Mouse (Mus musculus): Measurements from ENCODE around the gene Fam222b.

Fam222b gene

DNA sequence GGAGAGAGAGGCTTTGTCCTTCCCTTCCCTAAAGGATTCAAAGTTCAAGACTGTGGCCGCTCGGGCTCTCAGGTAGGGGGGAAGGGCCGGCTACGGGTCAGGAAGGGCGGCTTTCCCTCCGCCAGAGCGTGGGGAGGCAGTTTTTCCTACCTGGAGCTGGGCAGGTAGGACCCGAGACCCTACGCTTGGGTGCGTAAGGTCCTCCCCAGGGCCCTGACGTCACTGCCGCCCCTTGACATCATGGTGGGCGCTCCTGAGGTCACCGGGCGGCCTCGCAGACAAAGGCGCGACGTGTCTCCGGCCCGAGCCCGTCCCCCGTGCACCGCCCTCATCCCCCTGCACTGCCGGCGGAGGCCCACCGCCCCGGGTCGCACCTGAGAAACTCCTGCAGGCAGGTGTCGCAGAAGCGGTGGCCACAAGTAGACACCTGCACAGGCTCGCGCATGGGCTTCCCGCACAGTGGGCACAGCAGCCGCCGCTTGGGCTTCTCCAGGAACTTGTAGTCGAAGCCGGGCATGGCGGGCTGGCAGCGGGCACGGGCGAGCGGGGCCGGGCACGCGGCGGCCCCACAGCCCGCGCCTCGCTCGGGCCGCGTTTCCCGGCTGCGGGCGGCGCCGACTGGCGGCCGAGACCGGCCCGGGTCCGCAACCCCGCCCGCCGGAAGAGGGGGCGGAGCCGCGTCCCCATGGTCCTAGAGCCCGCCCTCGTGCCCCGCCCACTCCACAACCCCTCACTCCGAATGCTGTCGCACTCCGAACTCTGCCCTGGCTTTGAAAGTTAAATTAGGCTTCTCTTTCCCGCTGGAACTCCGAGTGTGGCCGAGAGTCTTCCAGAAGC is 70.7 kb downstream of the Fam222b start, which contains the start of gene Traf4:
Gene Traf4 (minus strand): TSS at position 666 of the 837 bp plus-strand sequence.
- DNase-seq (ENCODE audit: low spot score), result peak; percentile 85

DNA sequence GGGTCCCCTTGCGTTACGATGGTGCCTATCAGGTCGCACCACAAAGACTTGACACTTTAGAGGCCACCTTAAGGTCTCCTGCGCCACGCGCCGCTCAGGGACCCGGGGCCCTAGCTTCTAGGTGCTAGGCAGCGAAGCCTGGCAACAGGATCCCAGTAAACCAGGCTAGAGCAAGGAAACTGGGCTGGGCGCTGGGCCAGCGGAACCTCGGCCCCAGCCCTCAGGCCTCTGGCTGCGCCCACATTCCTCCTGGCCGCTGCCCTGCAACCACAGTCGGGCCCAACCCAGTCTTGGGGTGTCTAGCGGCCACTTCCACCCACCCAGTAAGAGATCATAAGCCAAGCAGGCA is 71.3 kb downstream of the Fam222b start:
- DNase-seq (ENCODE audit: low spot score), result peak; percentile 67

DNA sequence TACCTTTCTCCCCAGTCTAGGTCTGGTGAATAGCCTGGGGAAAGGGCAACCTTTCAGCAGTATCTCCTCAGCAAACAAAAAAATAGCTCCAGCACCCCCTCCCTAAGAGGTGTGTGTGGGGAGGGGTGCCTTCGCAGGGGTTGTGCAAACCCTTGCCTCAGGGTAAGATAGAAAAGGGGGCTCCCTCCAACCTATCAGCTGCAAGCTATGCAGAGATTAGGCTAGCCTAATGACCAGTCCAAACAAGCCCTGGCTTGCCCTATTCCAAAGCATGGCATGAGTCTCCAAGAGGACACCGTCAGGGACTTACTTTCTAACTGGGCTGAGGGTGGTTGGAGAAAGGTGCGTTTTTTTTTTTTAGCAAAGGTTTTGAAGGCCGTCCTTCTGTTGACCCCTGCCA is 71.7 kb downstream of the Fam222b start:
- DNase-seq (ENCODE audit: low spot score), result no peak

DNA sequence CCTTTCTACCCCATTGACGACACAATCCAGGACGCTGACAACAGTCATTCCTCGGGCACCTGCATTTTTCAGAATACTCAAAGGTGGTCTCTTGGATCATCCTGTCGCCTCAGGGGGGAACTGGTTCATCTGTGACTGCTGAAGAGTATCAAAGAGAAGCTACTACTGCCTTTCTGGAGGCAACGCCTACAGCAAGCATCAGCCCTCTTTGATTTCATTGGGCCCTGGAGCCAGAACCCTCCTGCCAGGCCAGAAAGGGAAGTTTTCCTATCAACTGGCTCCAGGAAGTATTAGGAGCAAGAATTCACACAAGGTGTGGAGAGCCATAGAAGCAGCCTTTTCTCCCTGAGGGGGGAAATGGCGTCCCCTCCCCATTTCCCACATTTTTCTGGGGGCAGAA is 72.2 kb downstream of the Fam222b start:
- no peak for DNase-seq (ENCODE audit: low spot score)

DNA sequence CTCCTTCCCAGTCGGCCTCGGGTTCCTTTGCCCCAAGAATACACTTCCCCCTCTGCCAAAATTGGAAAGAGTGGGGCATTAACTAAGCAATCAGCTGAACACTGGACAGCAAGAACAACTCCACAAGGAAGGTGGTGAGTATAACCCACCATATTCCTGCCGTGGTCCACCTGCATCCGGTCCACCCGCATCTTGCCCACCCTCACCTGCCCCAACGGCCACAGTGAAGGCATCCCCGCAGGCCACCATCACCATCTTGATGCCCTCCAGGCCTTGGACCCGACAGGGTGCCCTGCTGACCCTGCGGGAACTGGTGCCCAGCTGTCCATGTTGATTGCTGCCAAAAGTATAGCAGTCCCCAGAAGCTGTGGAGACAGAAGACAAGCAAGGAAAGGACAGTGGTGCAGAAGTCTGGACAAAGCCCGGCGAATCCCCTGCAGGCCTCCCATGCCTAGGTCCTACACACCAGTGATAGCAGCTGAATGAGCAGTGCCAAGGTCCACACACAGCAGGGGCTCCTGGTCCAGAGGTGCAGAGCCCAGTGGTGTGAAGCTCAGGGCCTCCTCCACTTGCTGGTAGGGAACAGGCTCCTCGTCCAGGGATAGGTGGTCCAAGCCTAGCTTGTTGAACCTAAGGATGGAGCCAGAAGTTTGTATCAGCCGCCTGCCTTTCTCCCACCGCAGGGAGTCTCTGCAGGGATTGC is 72.9 kb downstream of the Fam222b start:
- no peak for DNase-seq (ENCODE audit: low spot score)

DNA sequence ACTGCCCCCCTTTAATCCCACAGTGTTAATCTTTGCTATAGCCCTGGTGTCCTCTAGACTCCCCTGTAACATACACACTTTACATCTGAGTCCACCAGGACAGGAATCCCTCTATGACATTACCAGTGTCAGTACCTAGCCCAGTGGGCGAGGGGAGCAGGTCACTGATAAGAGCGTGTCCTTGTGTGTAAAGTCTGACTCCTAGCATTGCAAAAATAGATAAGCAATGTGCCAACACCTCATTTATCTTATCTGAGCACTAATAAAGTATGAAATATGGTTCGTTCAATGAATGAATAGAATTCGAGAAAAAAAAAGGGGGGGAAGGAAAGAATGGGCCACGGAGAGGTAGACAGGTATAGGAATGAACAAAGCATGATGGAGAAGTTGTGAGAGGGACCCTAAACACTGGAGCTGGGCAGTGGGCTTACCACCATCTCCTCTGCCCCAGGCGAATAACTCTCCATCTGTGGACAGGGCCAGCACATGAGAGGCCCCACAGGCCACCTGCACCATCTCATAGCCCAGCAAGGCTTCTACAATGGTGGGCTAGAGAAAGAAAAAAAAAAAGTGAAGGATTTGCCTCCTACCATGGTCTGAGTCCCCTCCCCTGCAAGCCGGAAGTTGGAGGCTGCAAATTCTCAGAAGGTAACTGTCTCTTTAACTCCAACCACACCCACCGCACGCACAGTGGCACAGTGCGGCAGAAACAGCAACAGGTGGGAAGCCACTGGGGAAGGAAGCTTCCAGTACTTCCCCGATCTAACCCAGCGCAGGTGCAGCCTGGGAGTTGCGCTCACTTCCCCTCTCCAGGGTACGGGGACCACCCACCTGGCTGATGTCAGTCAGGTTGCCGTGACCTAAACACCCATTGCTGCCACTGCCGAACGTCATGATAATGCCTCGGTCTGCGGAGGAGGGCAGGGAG is 74.3 kb downstream of the Fam222b start:
- no peak for DNase-seq (ENCODE audit: low spot score)

DNA sequence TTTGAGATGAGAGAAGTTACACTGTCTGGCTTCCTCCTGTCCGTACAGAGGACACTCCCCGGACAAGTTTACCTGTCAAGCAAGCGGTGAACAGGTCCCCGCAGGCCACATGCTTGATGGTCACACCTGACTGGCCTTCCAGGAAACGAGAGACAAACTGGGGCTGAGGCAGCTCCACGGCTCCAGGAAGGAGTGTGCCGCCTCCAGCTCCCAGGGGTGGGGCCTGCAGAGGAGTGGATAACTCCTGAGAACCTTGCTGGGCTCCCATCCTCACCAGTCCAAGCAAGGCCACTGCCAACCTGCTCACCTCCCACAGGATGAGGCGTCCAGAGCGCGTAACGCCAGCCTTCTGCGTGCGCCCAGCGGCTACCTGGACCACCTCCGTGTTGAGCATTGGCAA is 75.8 kb downstream of the Fam222b start:
- DNase-seq (ENCODE audit: low spot score), result no peak

DNA sequence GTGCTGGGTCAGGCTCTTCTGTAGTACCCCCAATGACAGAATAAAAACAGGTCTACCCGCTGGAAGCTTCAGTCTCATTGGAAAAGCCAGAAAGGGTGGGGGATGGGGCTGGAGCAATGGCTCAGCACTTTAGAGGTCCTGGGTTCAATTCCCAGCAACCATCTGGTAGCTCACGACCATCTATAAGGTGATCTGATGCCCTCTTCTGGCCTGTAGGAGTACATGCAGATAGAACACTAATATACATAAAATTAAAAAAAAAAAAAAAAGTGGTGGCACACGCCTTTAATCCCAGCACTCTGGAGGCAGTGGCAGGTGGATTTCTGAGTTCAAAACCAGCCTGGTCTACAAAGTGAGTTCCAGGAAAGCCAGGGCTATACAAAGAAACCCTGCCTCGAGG is 76.9 kb downstream of the Fam222b start:
- no peak for DNase-seq (ENCODE audit: low spot score)

DNA sequence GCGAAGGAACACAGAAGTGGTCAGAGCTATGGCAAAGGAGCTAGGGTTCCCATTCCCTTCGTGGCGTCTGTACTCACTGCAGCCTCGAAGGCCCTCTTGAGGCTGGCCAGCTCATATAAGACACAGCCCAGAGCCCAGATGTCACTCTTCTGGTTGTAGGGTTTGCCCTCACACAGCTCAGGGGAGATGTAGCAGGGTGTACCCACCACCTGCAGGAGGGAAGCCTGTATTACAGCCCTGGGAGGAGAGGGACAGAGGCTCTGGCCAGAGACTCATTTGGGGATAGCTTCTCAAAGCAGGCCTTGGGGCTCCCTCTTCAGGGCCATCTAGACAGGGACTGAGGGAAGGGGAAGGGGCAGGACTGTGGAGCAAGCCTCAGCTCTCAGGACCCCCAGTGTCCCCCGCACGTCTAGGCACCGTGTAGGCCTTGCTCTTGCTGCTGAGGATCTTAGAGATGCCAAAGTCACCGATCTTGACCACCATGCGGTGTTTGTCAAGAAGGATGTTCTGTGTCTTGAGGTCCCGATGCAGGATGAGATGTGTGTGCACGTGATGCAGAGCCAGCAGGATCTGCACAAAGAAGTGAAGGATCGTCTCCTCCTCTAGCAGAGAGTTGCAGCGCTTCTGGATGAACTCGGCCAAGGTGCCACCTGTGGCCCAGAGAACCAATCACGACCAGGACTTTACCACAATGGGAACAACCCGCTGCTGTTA is 77.7 kb downstream of the Fam222b start:
- DNase-seq (ENCODE audit: low spot score), result no peak

DNA sequence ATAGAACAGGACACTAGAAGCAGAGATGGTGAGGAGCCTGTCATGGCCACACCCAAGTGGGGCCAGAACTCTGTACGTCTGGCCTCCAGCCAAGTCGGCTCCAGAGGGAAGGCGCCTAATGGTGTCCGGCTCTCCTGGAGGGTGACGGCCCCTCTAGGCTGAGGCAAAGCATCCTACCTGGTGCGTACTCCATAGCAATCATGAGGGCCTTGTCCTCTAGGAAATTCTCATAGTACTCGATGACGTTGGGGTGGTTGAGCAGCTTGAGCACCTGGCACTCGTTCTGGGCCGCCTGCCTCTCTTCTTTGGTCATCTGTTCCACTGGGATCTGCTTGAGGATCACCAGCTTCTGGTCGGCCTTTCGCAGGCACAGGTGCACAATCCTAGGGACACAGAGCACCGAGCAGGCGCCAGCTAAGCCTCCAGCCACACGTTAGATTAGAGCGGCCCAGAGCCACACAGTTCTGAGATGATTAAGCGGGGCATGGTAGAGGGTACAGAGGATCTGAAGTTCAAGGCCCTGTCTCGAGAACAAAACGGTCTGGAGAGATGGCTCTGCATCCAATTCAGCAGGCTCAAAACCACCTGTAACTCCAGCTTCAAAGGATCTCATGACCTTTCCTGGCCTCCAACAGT is 78.4 kb downstream of the Fam222b start:
- no peak for DNase-seq (ENCODE audit: low spot score)

DNA sequence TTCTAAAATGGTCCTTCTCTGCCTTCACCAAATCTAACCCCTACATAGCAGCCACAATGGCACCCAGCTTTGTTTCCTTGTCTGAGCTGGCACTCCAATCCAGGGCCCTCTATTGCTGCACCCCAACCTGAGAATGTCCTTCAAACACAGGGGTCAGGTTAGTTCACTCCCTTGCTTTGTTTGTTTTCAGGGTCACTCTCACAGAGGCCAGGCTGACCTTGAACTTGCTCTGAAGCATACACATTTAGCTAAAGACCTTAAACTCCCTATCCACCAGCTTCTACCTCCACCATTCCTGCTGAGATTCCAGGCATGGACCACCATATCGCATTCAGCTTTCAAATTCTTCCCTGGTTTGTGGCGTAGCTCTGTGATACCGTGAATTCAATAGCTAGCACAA is 80.0 kb downstream of the Fam222b start:
- no peak for DNase-seq (ENCODE audit: low spot score)

DNA sequence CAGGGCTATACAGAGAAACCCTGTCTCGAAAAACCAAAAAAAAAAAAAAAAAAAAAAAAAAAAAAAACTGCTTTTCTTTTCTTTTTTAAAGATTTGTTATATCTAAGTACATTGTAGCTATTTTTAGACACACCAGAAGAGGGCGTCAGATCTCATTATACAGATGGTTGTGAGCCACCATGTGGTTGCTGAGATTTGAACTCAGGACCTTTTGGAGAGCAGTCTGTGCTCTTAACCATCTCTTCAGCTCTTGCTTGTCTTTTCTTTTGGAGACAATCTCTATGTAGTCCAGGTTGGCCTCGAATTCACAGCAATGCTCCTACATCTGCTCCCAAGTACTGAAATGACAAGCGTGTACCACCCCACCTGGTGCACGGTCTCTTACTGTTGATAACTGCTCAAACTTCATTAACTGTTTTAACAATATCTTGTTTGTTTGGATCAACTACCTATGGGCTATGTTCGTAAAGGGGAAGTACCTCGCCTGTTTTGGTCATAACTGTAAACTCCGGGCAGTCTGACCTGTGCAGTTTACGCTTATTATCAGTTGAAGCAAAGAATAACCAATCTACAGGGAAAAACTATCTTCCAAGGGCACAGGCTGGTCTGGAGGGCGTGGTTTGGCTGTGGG is 81.4 kb downstream of the Fam222b start:
- DNase-seq (ENCODE audit: low spot score), result no peak

DNA sequence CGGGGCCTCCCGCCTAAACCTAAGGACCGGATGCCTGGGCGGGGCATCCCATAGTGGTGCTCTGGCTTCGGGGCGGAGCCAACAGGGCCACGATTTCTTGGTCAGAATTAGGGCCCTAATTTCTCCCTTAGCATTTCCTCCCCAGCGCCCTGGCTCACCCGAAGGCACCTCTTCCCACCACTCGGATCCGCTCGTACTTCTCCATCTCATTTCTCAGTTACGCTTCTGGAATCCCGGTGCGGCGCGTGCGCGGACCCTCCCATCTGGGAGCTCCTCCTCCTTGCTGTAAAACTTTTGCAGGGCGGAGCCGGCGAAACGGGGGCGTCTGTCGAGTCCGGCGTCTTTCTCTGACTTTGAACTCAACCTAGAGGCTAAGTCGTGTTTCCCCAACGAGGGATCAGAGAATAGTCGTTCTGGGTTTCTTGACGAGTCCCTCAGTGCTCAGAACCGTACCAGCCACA is 82.0 kb downstream of the Fam222b start, which contains the start of the genes Nek8 and Tlcd1:
Gene Nek8 (minus strand): TSS at position 274 of the 461 bp plus-strand sequence.
Gene Tlcd1 (plus strand): TSS at position 310 of the 461 bp plus-strand sequence.
- peak; percentile 91 for DNase-seq (ENCODE audit: low spot score)

DNA sequence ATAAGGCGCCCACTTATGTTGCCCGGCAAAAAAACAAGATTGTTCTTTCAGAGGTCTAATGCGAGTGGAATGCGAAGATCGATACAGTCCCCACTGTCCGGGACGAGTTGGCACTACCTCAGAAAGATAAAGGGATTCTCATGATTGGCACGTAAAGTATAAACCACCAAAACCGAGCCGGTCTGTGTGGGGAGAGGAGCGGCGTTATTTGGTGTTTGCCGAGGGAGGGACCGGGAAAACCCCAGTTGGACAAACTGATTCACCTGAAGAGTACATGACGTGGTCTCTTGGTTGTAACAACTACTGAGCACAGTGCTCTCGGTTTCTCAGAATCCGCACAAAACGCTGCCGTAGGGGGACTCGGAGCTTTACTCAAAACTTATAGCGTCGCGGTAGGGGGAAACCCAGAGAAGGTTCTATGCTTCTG is 82.5 kb downstream of the Fam222b start:
- DNase-seq (ENCODE audit: low spot score), result no peak

DNA sequence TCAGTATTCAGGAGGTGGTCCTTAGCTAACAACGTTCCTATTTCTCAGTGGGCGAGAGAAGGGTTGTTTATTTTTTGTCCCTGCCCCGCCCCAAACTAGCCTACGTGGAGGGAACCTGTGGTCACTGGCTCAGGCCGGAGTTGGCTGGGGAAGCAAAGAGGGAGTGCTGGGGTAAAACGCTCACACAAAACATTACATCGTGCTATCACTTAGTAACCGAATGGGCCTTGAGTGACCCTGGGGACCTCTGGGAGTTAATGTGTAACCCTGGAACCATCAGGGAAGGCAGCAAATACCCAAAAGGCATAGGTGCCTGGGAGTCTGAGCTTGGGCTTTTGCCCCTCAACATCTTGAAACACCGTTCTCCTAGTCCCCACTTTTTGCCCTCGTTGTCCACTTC is 83.0 kb downstream of the Fam222b start:
- DNase-seq (ENCODE audit: low spot score), result no peak

DNA sequence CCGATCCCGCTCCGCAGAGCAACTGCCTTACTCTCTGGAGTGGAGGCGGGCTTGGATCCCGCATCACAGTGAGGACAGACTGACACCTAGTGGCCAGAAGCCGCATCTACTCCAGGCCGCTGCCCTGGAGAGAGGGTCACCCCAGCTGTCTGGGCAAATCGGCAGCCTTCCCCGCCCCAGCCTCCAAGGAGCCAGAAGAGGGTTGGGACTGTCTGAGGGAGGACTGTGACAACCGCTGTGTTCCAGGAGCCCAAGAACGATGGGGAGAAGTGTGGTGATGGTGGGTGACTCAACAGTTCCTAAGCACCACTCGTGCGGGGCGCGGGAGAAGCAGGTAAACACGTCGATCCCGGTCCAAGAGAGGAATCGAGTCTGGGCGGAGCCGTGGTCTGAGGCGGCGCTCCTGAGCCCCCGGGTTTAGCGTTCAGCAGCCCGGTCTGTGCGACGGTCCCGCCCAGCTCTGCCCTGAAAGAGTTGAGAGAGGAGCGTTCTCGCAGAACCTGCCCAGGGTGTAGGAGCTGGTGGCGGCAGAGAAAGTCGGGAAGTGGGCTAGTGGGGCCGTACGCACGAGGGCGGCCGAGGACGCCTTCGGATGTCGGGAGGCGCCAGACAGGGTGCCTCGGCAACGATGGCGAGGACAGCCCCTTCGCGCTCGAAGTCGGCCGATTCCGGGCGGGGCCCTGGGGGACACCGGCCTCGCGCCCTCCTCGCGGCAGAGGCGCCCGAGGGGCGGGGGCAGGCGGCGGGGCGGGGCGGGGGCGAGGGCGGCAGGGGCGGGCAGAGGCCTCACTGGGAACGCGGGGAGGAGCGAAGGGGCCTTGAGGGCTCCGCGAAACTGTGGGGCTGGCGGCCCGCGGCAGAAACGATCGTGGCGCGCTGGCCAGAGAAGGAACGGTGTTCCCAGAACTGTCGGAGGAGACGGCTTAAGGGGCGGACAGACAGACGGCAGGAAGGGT is 83.7 kb downstream of the Fam222b start:
- peak; percentile 92 for DNase-seq (ENCODE audit: low spot score)

DNA sequence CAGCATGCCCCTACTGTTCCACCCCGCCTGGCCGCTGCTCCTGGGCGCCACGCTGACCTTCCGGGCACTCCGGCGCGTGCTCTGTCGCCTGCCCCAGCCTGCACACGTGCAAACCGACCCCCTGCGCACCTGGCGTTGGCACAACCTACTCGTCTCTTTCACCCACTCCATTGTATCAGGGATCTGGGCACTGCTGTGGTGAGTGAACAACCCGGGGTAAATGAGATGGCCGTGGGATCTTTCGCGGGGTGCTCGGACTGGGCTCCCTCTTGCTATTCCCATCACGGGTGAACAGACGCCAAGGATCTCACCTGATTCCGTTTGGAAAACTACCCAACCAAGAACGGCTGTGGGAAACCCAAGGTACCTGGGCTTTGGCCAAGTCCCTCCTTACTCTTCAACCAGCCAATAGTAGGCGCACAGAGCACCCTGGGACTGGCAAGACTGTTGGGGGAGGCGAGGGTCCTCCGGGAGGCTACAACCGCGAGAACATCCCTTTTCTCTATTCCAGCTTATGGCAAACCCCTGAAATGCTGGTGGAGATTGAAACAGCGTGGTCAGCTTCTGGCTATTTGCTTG is 84.5 kb downstream of the Fam222b start:
- peak; percentile 76 for DNase-seq (ENCODE audit: low spot score)

DNA sequence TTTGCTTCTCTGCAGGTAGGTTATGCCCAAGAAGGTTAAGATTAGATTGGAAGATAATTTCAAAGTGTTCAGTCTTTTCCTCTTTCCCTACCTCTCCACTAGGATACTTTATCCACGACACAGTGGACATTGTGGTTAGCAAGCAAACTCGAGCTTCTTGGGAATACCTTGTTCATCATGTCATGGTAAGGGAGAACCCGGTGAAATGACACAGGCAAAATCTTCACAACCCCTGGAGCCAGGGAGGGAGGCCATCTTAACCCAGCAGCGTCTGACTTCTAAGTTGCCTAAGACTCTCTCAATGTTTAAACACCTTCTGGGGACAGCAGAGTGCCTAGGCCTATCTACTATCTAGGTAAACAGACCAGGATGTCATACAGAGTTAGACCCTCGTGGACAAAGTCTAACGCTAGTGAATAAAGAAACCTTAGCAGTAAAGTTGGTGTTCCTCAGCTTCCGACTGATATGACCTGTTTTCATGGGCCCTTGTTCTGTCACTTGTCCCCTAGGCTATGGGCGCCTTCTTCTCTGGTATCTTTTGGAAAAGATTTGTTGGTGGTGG is 85.1 kb downstream of the Fam222b start:
- DNase-seq (ENCODE audit: low spot score), result no peak
